Mouse (Mus musculus): Measurements from ENCODE around the gene App.

App gene

GRCm38 (mm10) chr16:84973446-84974175 lies 200.0 kb downstream of the App start:
- no peak for DNase-seq (ENCODE audit: low spot score)

GRCm38 (mm10) chr16:84971535-84972330 lies 201.8 kb downstream of the App start:
- peak; percentile 72 for DNase-seq (ENCODE audit: low spot score)

- no peak for DNase-seq (ENCODE audit: low spot score)
These were observed 204.5 kb downstream of the App start for GRCm38 (mm10) chr16:84969026-84969425.

- peak; percentile 14 for DNase-seq (ENCODE audit: low spot score)
These were observed 206.6 kb downstream of the App start for GRCm38 (mm10) chr16:84966983-84967382.

- DNase-seq (ENCODE audit: low spot score) = no peak
These were observed 207.5 kb downstream of the App start for GRCm38 (mm10) chr16:84966096-84966495.

GRCm38 (mm10) chr16:84963960-84964359 lies 209.6 kb downstream of the App start:
- peak; percentile 21 for DNase-seq (ENCODE audit: low spot score)

GRCm38 (mm10) chr16:84963527-84963926 lies 210.0 kb downstream of the App start:
- DNase-seq (ENCODE audit: low spot score) = peak; percentile 10

- DNase-seq (ENCODE audit: low spot score) = no peak
These were observed 216.3 kb downstream of the App start for GRCm38 (mm10) chr16:84957253-84957652.

- no peak for DNase-seq (ENCODE audit: low spot score)
These were observed 216.9 kb downstream of the App start for GRCm38 (mm10) chr16:84956690-84957089.

- no peak for DNase-seq (ENCODE audit: low spot score)
These were observed 217.7 kb downstream of the App start for GRCm38 (mm10) chr16:84955840-84956239.

GRCm38 (mm10) chr16:84955204-84955839 lies 218.2 kb downstream of the App start:
- DNase-seq (ENCODE audit: low spot score) = peak; percentile 81

GRCm38 (mm10) chr16:84931024-84931423 lies 242.5 kb downstream of the App start:
- DNase-seq (ENCODE audit: low spot score) = no peak

- DNase-seq (ENCODE audit: low spot score) = no peak
These were observed 245.7 kb downstream of the App start for GRCm38 (mm10) chr16:84927827-84928226.

- no peak for DNase-seq (ENCODE audit: low spot score)
These were observed 253.8 kb downstream of the App start for GRCm38 (mm10) chr16:84919649-84920308.

- no peak for DNase-seq (ENCODE audit: low spot score)
These were observed 254.5 kb downstream of the App start for GRCm38 (mm10) chr16:84919087-84919486.

- DNase-seq (ENCODE audit: low spot score) = no peak
These were observed 256.8 kb downstream of the App start for GRCm38 (mm10) chr16:84916772-84917171.

- DNase-seq (ENCODE audit: low spot score) = no peak
These were observed 261.9 kb downstream of the App start for GRCm38 (mm10) chr16:84911477-84912165.

- no peak for DNase-seq (ENCODE audit: low spot score)
These were observed 270.6 kb downstream of the App start for GRCm38 (mm10) chr16:84902995-84903394.

Data from MN1 (cell line).